Mouse (Mus musculus) cerebellum, adult 2 months (tissue): ENCODE measurements around the gene Rhcg. TPM values are rescaled to one million over a fixed set of nuclear protein-coding genes. Genes with fewer than 3 reads are reported as not detected.

ENCODE experiments used
- DNase-seq, 2 experiments: peaks; one replicate each; pipeline ENCODE4 v3.0.0; 2021
- H3K27ac ChIP-seq: fragments of 200-500 bp; 2 replicates; pipeline ENCODE4 v1.5.1; 2012; ENCODE audit warnings: low read length, control low read depth, inconsistent platforms; ENCODE audit not compliant: insufficient read depth
- H3K27me3 ChIP-seq: fragments of 200-500 bp; 2 replicates; pipeline ENCODE4 v1.6.1; 2012; ENCODE audit warnings: inconsistent platforms, mild to moderate bottlenecking, low read length, moderate library complexity; ENCODE audit not compliant: control insufficient read depth, insufficient read depth
- H3K4me1 ChIP-seq: fragments of 200-500 bp; 2 replicates; pipeline ENCODE4 v1.6.1; 2011; ENCODE audit warnings: low read length; ENCODE audit not compliant: control insufficient read depth, insufficient read depth
- H3K4me3 ChIP-seq: fragments of 200-500 bp; replicated peaks from 2 replicates; pipeline ENCODE3; 2011; ENCODE audit warnings: mild to moderate bottlenecking, low read depth, low read length, control low read depth; ENCODE audit not compliant: insufficient read depth
- CTCF ChIP-seq: fragments of 200-500 bp; IDR thresholded peaks from 2 replicates; pipeline ENCODE4 v1.5.1; 2011; ENCODE audit warnings: low read depth, mild to moderate bottlenecking, control low read depth, low read length, moderate library complexity, borderline replicate concordance; ENCODE audit not compliant: insufficient read depth
- POLR2A ChIP-seq: fragments of 200-500 bp; IDR thresholded peaks from 2 replicates; pipeline ENCODE4 v1.6.1; 2011; ENCODE audit warnings: low read length, control low read depth, borderline replicate concordance; ENCODE audit not compliant: insufficient read depth
- WGBS: fragments of 180-500 bp; shearing (Covaris S2); methylation state at CpG from one replicate; pipeline ENCODE4 v1.1.7; 2018; 5-methylcytosine and 5-hydroxymethylcytosine counted together
- polyA plus RNA-seq: library from polyadenylated mRNA; depleted of rRNA; stranded (reverse); fragments of >200 nt; gene quantifications from 2 replicates; pipeline ENCODE4 v1.2.3, GENCODE M21; 2012

Gene Rhcg
- polyA plus RNA-seq, 1 experiment = 0.13 TPM

DNA sequence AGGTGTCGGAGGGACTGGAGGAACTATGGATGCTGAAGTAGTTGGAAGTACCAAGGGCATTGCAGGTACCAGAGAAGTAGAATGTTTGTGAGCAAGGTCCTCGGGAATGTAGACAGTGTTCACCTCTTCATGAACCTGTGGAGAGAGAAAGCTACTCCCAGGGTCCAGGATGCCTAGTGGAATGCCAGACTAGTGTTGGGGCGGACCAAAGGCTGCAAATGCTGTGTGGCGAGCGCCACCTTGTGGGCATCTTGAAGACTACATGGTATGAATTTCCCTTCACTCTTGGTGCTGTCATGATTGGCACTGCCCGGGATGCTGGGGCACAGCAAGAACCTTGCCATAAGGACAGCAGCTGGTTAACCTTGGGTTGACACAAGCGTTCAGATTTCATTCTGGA is 22.6 kb downstream of the Rhcg start:
- Histone ChIP-seq H3K4me1 (peaks cover 2% of the 10 kb centered on the region; the same call in 1 of the 2 replicates), H3K27ac (no peak overlapping the region), H3K27me3 (peaks cover 2% of the 10 kb centered on the region; the same call in 1 of the 2 replicates), H3K4me3 (no peak overlapping the region)
- 14% methylated on average over 7 of the region's 7 CpGs for WGBS
- peak; percentile 98 for TF ChIP-seq CTCF
- TF ChIP-seq POLR2A = no peak
- peak; percentile 73 to 83 for DNase-seq

DNA sequence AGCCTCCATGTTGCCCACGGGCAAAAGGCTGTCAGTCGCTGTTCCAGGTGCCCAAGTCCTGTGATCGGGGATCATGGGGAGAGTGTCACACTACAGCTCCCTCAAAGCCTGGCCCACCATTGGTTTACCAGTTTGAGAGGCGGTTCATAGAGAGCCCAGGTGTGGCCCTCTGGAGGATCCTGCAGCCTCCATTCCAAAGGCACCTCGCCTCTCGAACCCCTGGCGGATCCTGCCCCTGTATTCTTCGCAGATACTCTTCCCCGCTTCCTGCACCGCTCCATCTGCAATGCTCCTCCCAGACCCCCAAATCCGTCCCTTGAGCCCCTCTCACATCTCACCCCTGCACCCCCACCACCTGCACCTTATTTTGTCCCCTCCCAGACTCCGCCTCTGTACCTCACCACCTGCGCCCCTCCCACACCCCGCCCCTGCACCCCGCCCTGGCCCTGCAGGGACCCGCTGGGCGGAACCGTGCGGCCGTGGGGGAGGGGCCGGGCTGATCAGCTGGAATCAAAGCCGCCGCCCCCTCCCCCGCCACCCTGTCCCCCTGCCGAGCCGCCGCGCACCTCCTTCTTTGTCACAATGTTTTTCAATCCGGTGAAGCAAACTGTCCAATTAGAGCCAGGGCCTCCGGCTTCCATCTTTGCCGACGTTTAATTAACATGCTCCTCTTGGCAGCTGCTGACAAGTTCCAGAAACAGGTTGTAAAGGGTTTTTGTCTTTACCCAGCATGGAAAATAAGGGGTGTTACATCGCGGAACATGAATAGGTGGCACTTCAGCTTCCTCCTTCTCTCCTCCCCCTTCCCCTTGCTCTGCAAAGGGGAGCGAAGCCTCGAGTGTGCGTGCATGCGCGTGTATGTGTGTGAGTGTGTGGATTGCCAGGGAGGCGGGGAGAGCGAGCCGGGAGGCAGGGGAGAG is 25.4 kb downstream of the Rhcg start:
- TF ChIP-seq POLR2A = no peak
- TF ChIP-seq CTCF = no peak
- peak; percentile 36 to 48 for DNase-seq
- Histone ChIP-seq H3K4me3 (peak overlapping the region; percentile 64), H3K27me3 (peaks cover 2% of the 10 kb centered on the region; the same call in 1 of the 2 replicates), H3K4me1 (peaks cover 2% of the 10 kb centered on the region; the same call in 1 of the 2 replicates), H3K27ac (no peak overlapping the region)
- 3% methylated on average over 42 of the region's 42 CpGs for WGBS

DNA sequence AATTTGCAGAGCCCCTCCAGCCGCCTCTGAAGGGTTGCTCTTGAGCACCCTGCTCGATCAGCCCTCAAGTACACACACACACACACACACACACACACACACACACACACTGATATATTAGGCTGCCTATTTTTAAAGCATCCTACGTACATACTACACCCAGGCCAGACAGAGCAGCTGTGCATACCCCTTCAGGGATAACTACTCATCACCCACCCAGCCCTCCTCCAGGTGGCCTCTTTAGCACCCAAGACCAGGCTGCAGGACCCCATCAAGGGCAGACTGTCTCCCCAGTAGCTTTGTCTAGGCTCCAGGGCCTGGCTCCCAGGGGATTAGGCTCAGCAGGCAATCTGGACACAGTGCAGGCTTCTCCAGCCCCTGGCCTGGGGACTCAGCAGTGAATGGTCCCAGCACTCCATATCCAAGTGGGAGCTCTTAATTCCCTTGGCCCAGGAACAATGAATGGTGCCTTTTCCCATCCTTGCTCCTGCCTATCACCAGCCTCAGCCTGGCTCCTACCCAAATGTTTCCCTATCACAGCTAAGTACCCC is 26.8 kb downstream of the Rhcg start:
- no peak for DNase-seq
- TF ChIP-seq POLR2A (no peak), CTCF (no peak)
- H3K27ac ChIP-seq = no peak overlapping the region
- WGBS = 54% methylated on average over 3 of the region's 3 CpGs
- no peak overlapping the region for H3K4me3 ChIP-seq
- H3K27me3 ChIP-seq = peaks cover 2% of the 10 kb centered on the region; the same call in 1 of the 2 replicates
- H3K4me1 ChIP-seq = peaks cover 2% of the 10 kb centered on the region; the same call in 1 of the 2 replicates

DNA sequence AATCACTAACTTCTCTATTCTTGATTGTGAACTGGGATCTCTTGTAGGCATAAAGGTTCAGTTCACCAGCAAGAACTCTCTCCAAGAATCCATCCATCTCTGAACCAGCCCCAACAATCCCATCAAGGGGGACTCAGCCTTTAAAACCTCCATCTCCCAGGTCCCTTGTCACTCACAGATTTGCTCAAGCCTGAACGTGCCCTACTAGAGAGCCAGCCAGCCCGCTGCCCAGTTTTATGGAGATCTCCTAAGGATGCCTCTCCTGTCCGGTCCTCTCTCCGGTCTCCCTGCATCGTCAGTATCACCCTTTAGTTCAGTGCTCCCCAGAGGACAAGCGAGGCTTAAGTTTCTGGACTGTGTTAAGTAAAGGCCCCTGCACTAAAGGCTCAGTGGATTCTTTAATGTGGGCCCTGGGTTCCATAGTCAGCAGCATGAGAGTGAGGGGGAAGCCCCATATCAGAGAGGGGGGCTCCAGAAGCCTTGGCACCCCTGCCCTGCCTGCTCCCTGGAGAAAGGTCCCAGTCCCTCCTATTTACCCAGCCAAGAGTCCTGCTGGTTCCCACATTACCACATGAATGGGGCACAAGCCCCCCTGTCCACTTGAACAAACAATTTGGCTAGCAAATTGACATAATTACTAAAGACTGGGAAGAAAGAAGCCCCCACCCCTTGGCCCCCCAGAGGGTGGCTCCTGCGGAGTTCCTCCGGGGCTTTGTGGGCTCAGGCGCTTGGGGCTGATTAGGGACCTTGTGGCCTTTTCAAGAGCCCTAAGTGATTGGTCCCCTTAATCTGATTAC is 27.5 kb downstream of the Rhcg start:
- no peak for DNase-seq
- peaks cover 2% of the 10 kb centered on the region; the same call in 1 of the 2 replicates for H3K27me3 ChIP-seq
- no peak overlapping the region for H3K4me3 ChIP-seq
- peaks cover 2% of the 10 kb centered on the region; the same call in 1 of the 2 replicates for H3K4me1 ChIP-seq
- WGBS = 49% methylated on average over 9 of the region's 9 CpGs
- no peak for TF ChIP-seq CTCF
- no peak for TF ChIP-seq POLR2A
- no peak overlapping the region for H3K27ac ChIP-seq

DNA sequence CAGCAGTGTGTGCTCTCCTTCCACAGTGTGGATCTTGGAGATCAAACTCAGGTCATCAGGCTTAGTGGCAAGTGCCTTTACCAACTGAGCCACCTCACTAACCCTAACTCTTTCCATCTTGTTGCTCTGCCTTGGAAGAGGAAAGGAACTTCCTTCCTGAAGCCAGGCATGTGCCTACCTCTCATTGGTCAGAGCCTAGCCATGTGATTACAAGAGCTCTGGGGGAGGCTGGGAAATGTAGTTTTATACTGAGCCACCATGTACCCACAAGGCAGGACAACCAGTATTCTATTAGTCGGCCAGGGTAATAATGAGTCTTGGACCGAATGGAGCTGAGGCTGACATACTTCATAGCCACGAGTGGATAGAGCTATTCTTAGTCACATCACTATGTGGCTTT is 29.2 kb downstream of the Rhcg start:
- H3K27me3 ChIP-seq = peaks cover 2% of the 10 kb centered on the region; the same call in 1 of the 2 replicates
- peaks cover 2% of the 10 kb centered on the region; the same call in 1 of the 2 replicates for H3K4me1 ChIP-seq
- no peak for DNase-seq
- WGBS = 85% methylated on average over 3 of the region's 3 CpGs
- no peak overlapping the region for H3K27ac ChIP-seq
- no peak overlapping the region for H3K4me3 ChIP-seq
- TF ChIP-seq CTCF = no peak
- no peak for TF ChIP-seq POLR2A

DNA sequence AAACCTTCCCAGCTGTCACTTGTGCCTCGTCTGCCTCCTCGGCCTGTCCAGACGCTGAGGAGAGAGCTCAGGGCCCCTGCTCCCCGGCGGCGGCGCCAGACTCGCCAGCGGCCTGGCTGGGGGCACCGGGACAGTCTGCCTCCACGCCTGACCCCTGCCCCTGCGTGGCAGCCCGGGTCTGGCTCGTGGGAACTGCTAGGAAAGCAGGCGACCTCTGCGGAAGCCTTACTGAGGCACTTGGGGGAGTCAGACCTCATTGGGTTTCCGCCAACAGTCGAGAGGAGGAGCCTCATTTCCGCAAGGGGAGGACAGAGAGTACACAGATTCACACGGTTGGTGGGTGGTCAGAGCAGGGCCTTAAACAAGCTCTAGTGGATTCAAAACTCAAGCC is 38.6 kb downstream of the Rhcg start:
- 3% methylated on average over 20 of the region's 20 CpGs for WGBS

More for the DNA sequence above, 38.6 kb downstream of the Rhcg start:
- DNase-seq = no peak
- TF ChIP-seq POLR2A = no peak
- TF ChIP-seq CTCF = no peak
- Histone ChIP-seq H3K27me3 (no peaks in the 10 kb centered on the region), H3K27ac (no peak overlapping the region), H3K4me3 (peak overlapping the region; percentile 27), H3K4me1 (peaks cover 6% of the 10 kb centered on the region; the same call in 1 of the 2 replicates)
